Mouse (Mus musculus) C2C12 (cell line): ENCODE data around the gene Zbtb24. TPM values are rescaled to one million over a fixed set of nuclear protein-coding genes. Genes with fewer than 3 reads are reported as not detected.
"Not testable (repeated sequence)": the region's sequence is repeated elsewhere in the genome, so short reads cannot be mapped to it uniquely, and the experiment has no call there.

Experiments used
- H3K27me3 ChIP-seq: one replicate; pipeline ENCODE4 v1.6.1; 2011; ENCODE audit not compliant: control insufficient read depth, insufficient read depth, insufficient read length
- H3K36me3 ChIP-seq: one replicate; pipeline ENCODE4 v1.6.1; 2011; ENCODE audit not compliant: control insufficient read depth, insufficient read depth
- H3K4me3 ChIP-seq: one replicate; pipeline ENCODE4 v1.5.1; 2011; ENCODE audit warnings: mild to moderate bottlenecking, control low read depth; ENCODE audit not compliant: poor library complexity, insufficient read depth, severe bottlenecking
- H3K79me2 ChIP-seq: one replicate; pipeline ENCODE4 v1.6.1; 2011; ENCODE audit not compliant: control insufficient read depth, insufficient read depth
- H3K79me3 ChIP-seq: one replicate; pipeline ENCODE4 v1.6.1; 2011; ENCODE audit warnings: low read depth, control low read depth
- H3ac ChIP-seq: one replicate; pipeline ENCODE3; 2011; ENCODE audit warnings: low read depth; ENCODE audit not compliant: control insufficient read depth, insufficient read length
- CEBPB ChIP-seq: IDR thresholded peaks from one replicate; pipeline ENCODE4 v1.6.1; 2011; ENCODE audit warnings: low read depth, mild to moderate bottlenecking, control low read depth, moderate library complexity
- CTCF ChIP-seq: IDR thresholded peaks from one replicate; pipeline ENCODE4 v1.5.1; 2011; ENCODE audit not compliant: control insufficient read depth, insufficient read depth, insufficient read length
- FOSL1 ChIP-seq: IDR thresholded peaks from one replicate; pipeline ENCODE4 v1.8.0; 2011; ENCODE audit warnings: mild to moderate bottlenecking, low read length; ENCODE audit not compliant: poor library complexity, insufficient read depth, severe bottlenecking
- MAX ChIP-seq: IDR thresholded peaks from one replicate; pipeline ENCODE4 v1.6.1; 2011; ENCODE audit warnings: mild to moderate bottlenecking, control low read depth
- MYOD1 ChIP-seq: IDR thresholded peaks from one replicate; pipeline ENCODE4 v1.6.1; 2011; ENCODE audit warnings: low read depth; ENCODE audit not compliant: control insufficient read depth, insufficient read length
- MYOG ChIP-seq: IDR thresholded peaks from one replicate; pipeline ENCODE4 v1.6.1; 2011; ENCODE audit not compliant: control insufficient read depth, insufficient read length; ENCODE audit errors: extremely low read depth
- USF1 ChIP-seq: IDR thresholded peaks from one replicate; pipeline ENCODE4 v1.6.1; 2011; ENCODE audit warnings: low read depth, mild to moderate bottlenecking, control low read depth, moderate library complexity
- polyA plus RNA-seq: library from polyadenylated mRNA; unstranded; fragments of >200 nt; fragmentation: generic; extraction: Trizol; gene quantifications from one replicate; pipeline ENCODE4 v1.2.1, GENCODE M21; 2012; ENCODE audit warnings: missing spikeins

Zbtb24 gene
- polyA plus RNA-seq, 1 experiment: 5.7 TPM

DNA sequence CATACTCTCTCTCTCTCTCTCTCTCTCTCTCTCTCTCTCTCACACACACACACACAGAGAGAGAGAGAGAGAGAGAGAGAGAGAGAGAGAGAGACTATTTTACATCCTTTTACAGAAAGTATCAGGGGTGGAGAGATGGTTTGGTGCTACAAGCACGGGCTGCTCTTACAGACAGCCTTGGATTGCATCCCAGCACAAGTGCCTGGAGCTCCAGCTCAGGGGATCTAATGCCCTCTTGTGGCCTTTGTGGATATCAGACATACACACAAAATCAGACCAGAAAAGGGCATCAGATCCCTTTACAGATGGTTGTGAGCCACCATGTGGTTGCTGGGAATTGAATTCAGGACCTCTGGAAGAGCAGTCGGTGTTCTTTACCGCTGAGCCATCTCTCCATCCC lies 55.3 kb downstream of the Zbtb24 start:
- H3K4me3 ChIP-seq, H3K79me3 ChIP-seq, H3K27me3 ChIP-seq, H3K79me2 ChIP-seq, H3ac ChIP-seq, H3K36me3 ChIP-seq: not testable (repeated sequence)
- peak; percentile 43 for TF ChIP-seq CTCF

DNA sequence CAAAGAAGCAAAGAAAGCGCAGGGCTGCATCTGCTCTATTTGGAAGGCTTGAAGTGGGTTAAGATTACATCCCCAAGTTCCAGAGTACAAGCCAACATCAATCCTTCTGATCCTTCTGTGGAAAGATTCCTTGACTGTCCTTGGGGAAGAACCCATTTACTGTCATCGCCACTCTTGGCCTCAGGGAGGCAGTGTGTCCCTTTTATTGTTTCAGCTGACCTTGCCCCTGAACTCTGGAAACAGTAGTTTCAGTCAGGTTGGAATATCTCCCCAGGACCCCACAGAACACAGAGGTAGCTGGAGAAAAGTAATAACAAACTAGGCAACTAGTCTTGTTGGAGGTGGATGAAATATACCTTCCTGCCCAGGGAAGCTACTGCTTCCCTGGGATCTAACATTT lies 59.0 kb downstream of the Zbtb24 start:
- H3K79me3 ChIP-seq: no peaks in the 10 kb centered on the region
- H3K36me3 ChIP-seq: no peaks in the 10 kb centered on the region
- H3K79me2 ChIP-seq: no peaks in the 10 kb centered on the region
- no peak overlapping the region for H3K4me3 ChIP-seq
- TF ChIP-seq CTCF: peak; percentile 13
- TF ChIP-seq MYOG: no peak
- peaks cover 12% of the 10 kb centered on the region for H3K27me3 ChIP-seq
- H3ac ChIP-seq: no peak overlapping the region

DNA sequence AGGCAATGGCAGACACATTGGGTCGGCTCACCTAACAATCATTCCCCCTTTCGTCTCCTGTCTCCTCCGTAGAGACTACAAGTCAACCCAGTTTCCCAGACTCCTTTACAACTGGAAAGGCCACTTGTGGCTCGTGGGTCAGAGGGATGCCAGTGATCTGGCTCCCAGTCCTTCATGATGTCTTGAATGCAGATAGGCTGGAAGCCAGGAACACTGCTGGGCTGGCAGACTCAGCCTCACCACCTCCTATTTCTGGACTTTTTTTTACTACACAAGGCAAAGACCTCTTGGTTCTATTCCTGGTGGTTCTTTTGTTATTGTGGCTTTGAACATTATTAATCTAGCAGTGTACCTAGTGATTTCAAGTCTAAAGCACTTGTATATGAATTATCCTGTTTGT lies 64.1 kb downstream of the Zbtb24 start:
- Histone ChIP-seq H3K4me3 (no peak overlapping the region), H3K27me3 (peaks cover 4% of the 10 kb centered on the region), H3K36me3 (no peaks in the 10 kb centered on the region), H3K79me2 (no peaks in the 10 kb centered on the region), H3ac (no peak overlapping the region), H3K79me3 (no peaks in the 10 kb centered on the region)
- no peak for TF ChIP-seq USF1

DNA sequence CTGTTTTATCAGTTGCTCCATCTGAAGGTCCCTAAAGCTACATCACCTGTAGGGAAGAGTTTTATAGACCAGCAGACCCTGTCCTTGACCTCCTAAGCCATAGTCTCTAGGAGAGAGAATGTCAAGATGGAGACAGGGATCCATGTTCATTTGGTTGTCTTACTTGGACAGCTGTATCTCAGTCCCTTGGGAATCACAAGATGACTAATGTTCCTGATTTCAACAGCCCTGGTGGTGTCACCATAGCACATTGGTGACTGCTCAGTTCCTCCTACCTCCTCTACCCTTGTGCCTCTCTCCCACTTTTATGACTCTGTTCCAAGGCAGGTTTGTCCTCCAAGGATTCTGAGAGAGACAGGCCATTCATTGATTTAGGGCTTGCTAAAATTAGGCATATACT lies 64.7 kb downstream of the Zbtb24 start:
- no peak for TF ChIP-seq FOSL1
- no peak for TF ChIP-seq MYOG
- TF ChIP-seq MAX: no peak
- TF ChIP-seq CEBPB: no peak
- TF ChIP-seq USF1: no peak
- TF ChIP-seq MYOD1: no peak
- no peak for TF ChIP-seq CTCF
- Histone ChIP-seq H3K36me3 (no peaks in the 10 kb centered on the region), H3ac (no peak overlapping the region), H3K79me2 (peaks cover 6% of the 10 kb centered on the region), H3K4me3 (no peak overlapping the region), H3K79me3 (peaks cover 2% of the 10 kb centered on the region), H3K27me3 (peaks cover 4% of the 10 kb centered on the region)

Other genes starting within 250 kb of the Zbtb24 start
- 7.8 TPM for gene Fig4, start 147.1 kb upstream of the Zbtb24 start, polyA plus RNA-seq
- not detected for gene Ak9, start 146.4 kb upstream of the Zbtb24 start, polyA plus RNA-seq
- gene Mical1, start 25.9 kb downstream of the Zbtb24 start, polyA plus RNA-seq: 27.7 TPM
- gene Smpd2, start 40.0 kb downstream of the Zbtb24 start, polyA plus RNA-seq: 20.7 TPM
- 0.08 TPM for gene Ppil6, start 40.1 kb downstream of the Zbtb24 start, polyA plus RNA-seq
- 53.2 TPM for gene Cd164, start 69.0 kb downstream of the Zbtb24 start, polyA plus RNA-seq